ENCODE assay signal across 8 mouse cellular contexts in the genomic region with DNA sequence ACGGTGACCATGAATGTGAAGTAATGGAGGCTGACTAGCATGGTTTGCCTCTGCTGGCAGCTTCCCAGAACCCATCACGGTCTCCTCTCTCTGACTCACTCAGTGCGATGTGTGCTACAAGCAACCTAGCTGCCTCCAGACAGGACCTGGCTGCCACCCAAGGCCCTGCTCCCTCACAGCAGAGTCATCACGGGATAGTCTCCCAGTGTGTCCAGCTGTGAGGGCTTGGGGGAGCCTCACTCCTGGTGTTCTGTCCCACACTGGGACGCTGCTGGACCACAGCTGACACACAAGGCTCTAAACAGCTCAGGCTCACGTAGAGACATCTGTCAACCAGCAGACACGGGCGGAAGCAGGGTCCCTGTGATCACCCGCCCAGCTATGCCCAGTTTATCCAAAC.
DNase-seq lines count a peak whose midpoint lies in the region; ATAC-seq and TF ChIP-seq lines count a peak whose summit lies in the region.

No protein-coding gene starts in this region.

- no peak overlapping the region for H3K9ac ChIP-seq in midbrain, postnatal 0 days (replicated peaks; ENCODE audit: low read length, poor library complexity, severe bottlenecking)
- no peak overlapping the region for H3K9ac ChIP-seq in midbrain, embryonic 16.5 days (ENCODE audit: low read depth, low read length)
- peak overlapping the region; percentile 2; the same call in 1 of the 2 replicates for H3K9ac ChIP-seq in heart, embryonic 13.5 days

- DNase-seq in midbrain, postnatal 0 days (ENCODE audit: low spot score) = peak; percentile 77
- DNase-seq in fat pad, adult 2 months (ENCODE audit: extremely low read depth, low read depth, low spot score) = peak; percentile 4
- peak; percentile 23 for DNase-seq in left cerebral cortex, adult 11 months (ENCODE audit: low spot score)
- peak; percentile 66 for DNase-seq in right cerebral cortex, adult 18-20 months

- H3K9me3 ChIP-seq in midbrain, postnatal 0 days (ENCODE audit: low read length) = no peaks in the 10 kb centered on the region
- H3K9me3 ChIP-seq in midbrain, embryonic 16.5 days (replicated peaks; ENCODE audit: control insufficient read depth, low read length, poor library complexity, severe bottlenecking) = no peaks in the 10 kb centered on the region
- no peaks in the 10 kb centered on the region for H3K9me3 ChIP-seq in heart, embryonic 13.5 days

- H3K4me1 ChIP-seq in midbrain, postnatal 0 days (ENCODE audit: insufficient read depth, low read length) = 0 out of 2 replicates have a peak, but pooled peaks cover 2% of the 10 kb centered on the region
- no peaks in the 10 kb centered on the region for H3K4me1 ChIP-seq in midbrain, embryonic 16.5 days (ENCODE audit: control insufficient read depth, insufficient read depth, low read length)
- peaks cover 34% of the 10 kb centered on the region for H3K4me1 ChIP-seq in heart, embryonic 13.5 days

- H3K27ac ChIP-seq in midbrain, postnatal 0 days (ENCODE audit: low read depth, low read length) = no peak overlapping the region
- H3K27ac ChIP-seq in midbrain, embryonic 16.5 days (ENCODE audit: low read length) = no peak overlapping the region
- H3K27ac ChIP-seq in heart, embryonic 13.5 days (replicated peaks) = peak overlapping the region; percentile 62

- ATAC-seq in midbrain, postnatal 0 days (ENCODE audit: low FRiP score) = 0 out of 2 replicates have a peak, but pooled peaks have one; percentile 22
- ATAC-seq in midbrain, embryonic 16.5 days = no peak
- peak; percentile 56; the same call in 1 of the 2 replicates for ATAC-seq in heart, embryonic 13.5 days (ENCODE audit: extremely low read depth, insufficient number of reproducible peaks, low FRiP score, low TSS enrichment)
- no peak for ATAC-seq in megakaryocyte, adult 5-6 weeks (ENCODE audit: poor library complexity, severe bottlenecking)
- ATAC-seq in inflammation-experienced regulatory T-cells, adult 6 months = no peak

- no peak for TF ChIP-seq CTCF in midbrain, postnatal 0 days (IDR thresholded peaks at IDR 0.05)

- no peaks in the 10 kb centered on the region for H3K36me3 ChIP-seq in midbrain, postnatal 0 days (ENCODE audit: insufficient read depth, low read length)
- no peaks in the 10 kb centered on the region for H3K36me3 ChIP-seq in midbrain, embryonic 16.5 days (ENCODE audit: control insufficient read depth, insufficient read depth, low read length)
- peaks cover 12% of the 10 kb centered on the region for H3K36me3 ChIP-seq in heart, embryonic 13.5 days

- no peak overlapping the region for H3K4me3 ChIP-seq in midbrain, postnatal 0 days (ENCODE audit: low read depth, low read length)
- no peak overlapping the region for H3K4me3 ChIP-seq in midbrain, embryonic 16.5 days (ENCODE audit: low read depth, low read length)
- H3K4me3 ChIP-seq in heart, embryonic 13.5 days = no peak overlapping the region

- no peak overlapping the region for H3K4me2 ChIP-seq in midbrain, postnatal 0 days (ENCODE audit: low read depth, low read length, poor library complexity, severe bottlenecking)
- H3K4me2 ChIP-seq in midbrain, embryonic 16.5 days (ENCODE audit: low read length) = no peak overlapping the region
- H3K4me2 ChIP-seq in heart, embryonic 13.5 days = no peak overlapping the region

- no peaks in the 10 kb centered on the region for H3K27me3 ChIP-seq in midbrain, postnatal 0 days (ENCODE audit: insufficient read depth, low read length)
- H3K27me3 ChIP-seq in midbrain, embryonic 16.5 days (ENCODE audit: control insufficient read depth, insufficient read depth, low read depth, low read length) = no peaks in the 10 kb centered on the region
- H3K27me3 ChIP-seq in heart, embryonic 13.5 days (replicated peaks) = no peaks in the 10 kb centered on the region

- 56% methylated on average over 9 of the region's 9 CpGs for WGBS in midbrain, postnatal 0 days
- WGBS in midbrain, embryonic 16.5 days = 74% methylated on average over 9 of the region's 9 CpGs
- 32% methylated on average over 9 of the region's 9 CpGs for WGBS in heart, embryonic 13.5 days

Comparison
In these comparisons a context has a peak if more than half of its experiments do, and no peak if none do; other contexts are left out.
1. ATAC-seq: peak in midbrain, postnatal 0 days (single experiment) and heart, embryonic 13.5 days (single experiment); none in midbrain, embryonic 16.5 days (single experiment), megakaryocyte, adult 5-6 weeks (single experiment) and inflammation-experienced regulatory T-cells, adult 6 months (single experiment).
2. DNase-seq: peak in every context shown above with its lines; median percentile 77 in midbrain, postnatal 0 days; 66 in right cerebral cortex, adult 18-20 months; 23 in left cerebral cortex, adult 11 months; 4 in fat pad, adult 2 months.